Mouse (Mus musculus) ES-Bruce4 (cell line): ENCODE measurements around the gene Apoc3.

Experiments used
- CTCF ChIP-seq: IDR thresholded peaks from one replicate; pipeline ENCODE4 v1.8.1; 2011; ENCODE audit warnings: low read depth, low read length
- EP300 ChIP-seq: IDR thresholded peaks from 2 replicates; pipeline ENCODE4 v1.6.1; 2011; ENCODE audit warnings: low read depth, low read length; ENCODE audit not compliant: insufficient read depth
- POLR2A ChIP-seq: IDR thresholded peaks from one replicate; pipeline ENCODE4 v1.8.1; 2011; ENCODE audit warnings: low read length; ENCODE audit not compliant: insufficient read depth

DNA sequence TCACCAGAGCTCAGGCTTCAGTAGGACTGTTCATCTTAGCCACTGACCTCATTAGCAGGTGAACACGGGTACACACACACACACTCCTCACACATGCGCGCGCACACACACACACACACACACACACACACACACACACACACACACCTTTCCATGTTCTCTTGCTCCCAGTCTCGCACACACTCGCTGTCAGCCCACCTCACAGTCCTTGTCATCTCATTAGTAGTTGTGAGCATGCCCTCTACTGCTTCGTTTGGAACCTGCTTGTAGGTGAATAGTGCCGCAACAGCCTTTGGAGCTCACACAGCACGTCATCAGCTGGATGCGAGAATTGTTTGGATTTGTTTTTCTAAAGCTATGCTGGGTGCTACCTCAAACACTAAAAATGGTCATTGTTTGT is 46.1 kb downstream of the Apoc3 start:
- TF ChIP-seq POLR2A (no peak), CTCF (peak; percentile 12), EP300 (no peak)
